Mouse (Mus musculus) midbrain, embryonic 14.5 days (tissue): ENCODE measurements around the gene Xrcc5. TPM values are rescaled to one million over a fixed set of nuclear protein-coding genes. Genes with fewer than 3 reads are reported as not detected.
A peak's percentile ranks its signal among the peaks of the same experiment; 100 is the strongest.

Experiments
- ATAC-seq: fragments of 200-750 bp; cut with Nextera tagmentation; 2 replicates; pipeline ENCODE4 v1.8.0; 2017; ENCODE audit warnings: moderate number of reproducible peaks, moderate library complexity; ENCODE audit not compliant: low FRiP score, low TSS enrichment
- DNase-seq: peaks from one replicate; pipeline ENCODE4 v3.0.0-alpha.2; 2015
- H3K27ac ChIP-seq: fragments of 300-500 bp; sonication (generic); replicated peaks from 2 replicates; pipeline ENCODE4 v1.5.1; 2014; ENCODE audit warnings: mild to moderate bottlenecking, low read depth, low read length, moderate library complexity
- H3K27me3 ChIP-seq: fragments of 300-500 bp; sonication (generic); 2 replicates; pipeline ENCODE4 v1.6.1; 2014; ENCODE audit warnings: low read length, control low read depth, mixed read lengths; ENCODE audit not compliant: control insufficient read depth, insufficient read depth
- H3K36me3 ChIP-seq: fragments of 300-500 bp; sonication (generic); 2 replicates; pipeline ENCODE4 v1.6.1; 2014; ENCODE audit warnings: low read length, control low read depth; ENCODE audit not compliant: control insufficient read depth, insufficient read depth
- H3K4me1 ChIP-seq: fragments of 300-500 bp; sonication (generic); 2 replicates; pipeline ENCODE4 v1.6.1; 2014; ENCODE audit warnings: mild to moderate bottlenecking, antibody characterized with exemption, low read length, control low read depth; ENCODE audit not compliant: control insufficient read depth, insufficient read depth
- H3K4me2 ChIP-seq: fragments of 300-500 bp; sonication (generic); 2 replicates; pipeline ENCODE4 v1.6.1; 2014; ENCODE audit warnings: mild to moderate bottlenecking, low read length, moderate library complexity
- H3K4me3 ChIP-seq: fragments of 300-500 bp; sonication (generic); replicated peaks from 2 replicates; pipeline ENCODE4 v1.5.1; 2014; ENCODE audit warnings: low read depth, low read length
- H3K9ac ChIP-seq: fragments of 300-500 bp; sonication (generic); replicated peaks from 2 replicates; pipeline ENCODE4 v1.6.1; 2014; ENCODE audit warnings: mild to moderate bottlenecking, low read length, moderate library complexity
- H3K9me3 ChIP-seq: fragments of 300-500 bp; sonication (generic); 2 replicates; pipeline ENCODE4 v1.6.1; 2016; ENCODE audit warnings: low read length, control low read depth, mixed read lengths; ENCODE audit not compliant: control insufficient read depth
- WGBS: fragments of 180-500 bp; shearing (Covaris S2); extraction: QIAGEN DNeasy Blood & Tissue Kit; methylation state at CpG from one replicate; pipeline ENCODE4 v1.1.7; 2014; 5-methylcytosine and 5-hydroxymethylcytosine counted together
- polyA plus RNA-seq: library from polyadenylated mRNA; unstranded; fragments of >200 nt; fragmentation: Nextera tagmentation; extraction: Ambion mirVana; gene quantifications from 2 replicates; pipeline ENCODE4 v1.2.1, GENCODE M21; 2014

The Xrcc5 gene
- polyA plus RNA-seq, 1 experiment from 2014 or later = 21.9 TPM

GRCm38 (mm10) chr1:72306679-72307181, 491 bp upstream of the Xrcc5 start:
- Histone ChIP-seq H3K4me3 (peak overlapping the region; percentile 59), H3K9ac (peak overlapping the region; percentile 71), H3K9me3 (no peaks in the 10 kb centered on the region), H3K27ac (peak overlapping the region; percentile 92), H3K4me1 (peaks cover 3% of the 10 kb centered on the region), H3K4me2 (peak overlapping the region; percentile 72), H3K27me3 (no peaks in the 10 kb centered on the region), H3K36me3 (peaks cover 4% of the 10 kb centered on the region; the same call in 1 of the 2 replicates)
- 3% methylated on average over 11 of the region's 11 CpGs for WGBS
- ATAC-seq (peak; percentile 87), DNase-seq (no peak)

- H3K4me2 ChIP-seq = no peak overlapping the region
- H3K27me3 ChIP-seq = no peaks in the 10 kb centered on the region
- H3K9me3 ChIP-seq = no peaks in the 10 kb centered on the region
- H3K4me3 ChIP-seq = no peak overlapping the region
- H3K4me1 ChIP-seq = peaks cover 3% of the 10 kb centered on the region
- no peak for ATAC-seq
- 70% methylated on average over 4 of the region's 4 CpGs for WGBS
- no peak overlapping the region for H3K9ac ChIP-seq
- DNase-seq = no peak
- H3K36me3 ChIP-seq = peaks cover 9% of the 10 kb centered on the region; the same call in 1 of the 2 replicates
- no peak overlapping the region for H3K27ac ChIP-seq
Measured at GRCm38 (mm10) chr1:72308919-72309318, 1.7 kb downstream of the Xrcc5 start.

GRCm38 (mm10) chr1:72309744-72310424, 2.7 kb downstream of the Xrcc5 start:
- ATAC-seq (no peak), DNase-seq (no peak)
- H3K4me2 ChIP-seq = no peak overlapping the region
- WGBS = 60% methylated on average over 6 of the region's 6 CpGs
- no peak overlapping the region for H3K9ac ChIP-seq
- no peak overlapping the region for H3K4me3 ChIP-seq
- no peak overlapping the region for H3K27ac ChIP-seq
- H3K9me3 ChIP-seq = no peaks in the 10 kb centered on the region
- H3K4me1 ChIP-seq = peaks cover 3% of the 10 kb centered on the region
- H3K36me3 ChIP-seq = peaks cover 9% of the 10 kb centered on the region; the same call in 1 of the 2 replicates
- no peaks in the 10 kb centered on the region for H3K27me3 ChIP-seq

GRCm38 (mm10) chr1:72312701-72313398, 5.6 kb downstream of the Xrcc5 start:
- Histone ChIP-seq H3K4me2 (no peak overlapping the region), H3K4me1 (no peaks in the 10 kb centered on the region; the same call in 1 of the 2 replicates), H3K27ac (no peak overlapping the region), H3K4me3 (no peak overlapping the region), H3K27me3 (no peaks in the 10 kb centered on the region), H3K36me3 (peaks cover 14% of the 10 kb centered on the region; the same call in 1 of the 2 replicates), H3K9me3 (no peaks in the 10 kb centered on the region), H3K9ac (no peak overlapping the region)
- WGBS = 90% methylated on average over 9 of the region's 9 CpGs
- ATAC-seq (no peak), DNase-seq (no peak)

GRCm38 (mm10) chr1:72313399-72314039, 6.3 kb downstream of the Xrcc5 start:
- no peaks in the 10 kb centered on the region for H3K4me1 ChIP-seq
- no peaks in the 10 kb centered on the region for H3K27me3 ChIP-seq
- WGBS = 73% methylated on average over 5 of the region's 5 CpGs
- no peak overlapping the region for H3K9ac ChIP-seq
- H3K9me3 ChIP-seq = no peaks in the 10 kb centered on the region
- ATAC-seq (no peak), DNase-seq (peak; percentile 82)
- no peak overlapping the region for H3K27ac ChIP-seq
- H3K36me3 ChIP-seq = peaks cover 17% of the 10 kb centered on the region; the same call in 1 of the 2 replicates
- no peak overlapping the region for H3K4me2 ChIP-seq
- no peak overlapping the region for H3K4me3 ChIP-seq

- Histone ChIP-seq H3K4me1 (no peaks in the 10 kb centered on the region), H3K27me3 (no peaks in the 10 kb centered on the region), H3K4me3 (no peak overlapping the region), H3K36me3 (peaks cover 28% of the 10 kb centered on the region), H3K9me3 (no peaks in the 10 kb centered on the region), H3K9ac (no peak overlapping the region), H3K4me2 (no peak overlapping the region), H3K27ac (no peak overlapping the region)
- ATAC-seq = no peak
- 85% methylated on average over 4 of the region's 4 CpGs for WGBS
- DNase-seq = no peak
Measured at GRCm38 (mm10) chr1:72315447-72315846, 8.2 kb downstream of the Xrcc5 start.

- ATAC-seq (no peak; the same call in 1 of the 2 replicates), DNase-seq (peak; percentile 3)
- no peaks in the 10 kb centered on the region for H3K9me3 ChIP-seq
Measured at GRCm38 (mm10) chr1:72316409-72316808, 9.2 kb downstream of the Xrcc5 start.

GRCm38 (mm10) chr1:72316901-72317300, 9.7 kb downstream of the Xrcc5 start:
- 83% methylated on average over 7 of the region's 7 CpGs for WGBS
- no peak for DNase-seq

More at GRCm38 (mm10) chr1:72316409-72316808, 9.2 kb downstream of the Xrcc5 start:
- Histone ChIP-seq H3K27ac (no peak overlapping the region), H3K4me3 (no peak overlapping the region), H3K9ac (no peak overlapping the region), H3K4me1 (no peaks in the 10 kb centered on the region), H3K27me3 (no peaks in the 10 kb centered on the region), H3K4me2 (no peak overlapping the region), H3K36me3 (peaks cover 32% of the 10 kb centered on the region)
- WGBS = 69% methylated on average over 8 of the region's 8 CpGs

More at GRCm38 (mm10) chr1:72316901-72317300, 9.7 kb downstream of the Xrcc5 start:
- Histone ChIP-seq H3K9ac (no peak overlapping the region), H3K4me1 (no peaks in the 10 kb centered on the region), H3K36me3 (peaks cover 27% of the 10 kb centered on the region), H3K4me3 (no peak overlapping the region), H3K4me2 (no peak overlapping the region), H3K9me3 (no peaks in the 10 kb centered on the region), H3K27ac (no peak overlapping the region), H3K27me3 (no peaks in the 10 kb centered on the region)
- ATAC-seq = no peak
